Mouse (Mus musculus) frontal cortex, adult (tissue): Measurements from ENCODE around the gene Mcm3ap.

Source experiments
- ATAC-seq: cut with Nextera tagmentation; 2 replicates; pipeline ENCODE4 v1.9.2; 2017; ENCODE audit warnings: mild to moderate bottlenecking, moderate library complexity, mixed read lengths; ENCODE audit not compliant: low TSS enrichment

Mcm3ap gene

GRCm38 (mm10) chr10:76495501-76495900 lies 26.8 kb downstream of the Mcm3ap start:
- ATAC-seq = 0 out of 2 replicates have a peak, but pooled peaks have one; percentile 16

GRCm38 (mm10) chr10:76496366-76496765 lies 27.6 kb downstream of the Mcm3ap start:
- 0 out of 2 replicates have a peak, but pooled peaks have one; percentile 4 for ATAC-seq

GRCm38 (mm10) chr10:76497522-76497921 lies 28.8 kb downstream of the Mcm3ap start:
- no peak for ATAC-seq

GRCm38 (mm10) chr10:76504271-76504943 lies 35.7 kb downstream of the Mcm3ap start:
- ATAC-seq = no peak

GRCm38 (mm10) chr10:76505865-76506264 lies 37.1 kb downstream of the Mcm3ap start:
- ATAC-seq = no peak

GRCm38 (mm10) chr10:76512965-76513583 lies 44.3 kb downstream of the Mcm3ap start:
- ATAC-seq = no peak

GRCm38 (mm10) chr10:76530922-76531321 lies 62.2 kb downstream of the Mcm3ap start:
- peak; percentile 29 for ATAC-seq

- peak; percentile 99 for ATAC-seq
Measured at GRCm38 (mm10) chr10:76531375-76531774, 62.6 kb downstream of the Mcm3ap start, which contains the start of gene Lss. Lss (plus strand) TSS chr10:76531588.

GRCm38 (mm10) chr10:76531828-76532227 lies 63.1 kb downstream of the Mcm3ap start:
- peak; percentile 28 for ATAC-seq

GRCm38 (mm10) chr10:76535526-76535925 lies 66.8 kb downstream of the Mcm3ap start:
- no peak for ATAC-seq

- no peak for ATAC-seq
Measured at GRCm38 (mm10) chr10:76537619-76538018, 68.9 kb downstream of the Mcm3ap start.

GRCm38 (mm10) chr10:76541336-76542085 lies 72.8 kb downstream of the Mcm3ap start:
- no peak for ATAC-seq

- no peak for ATAC-seq
Measured at GRCm38 (mm10) chr10:76542636-76543375, 74.1 kb downstream of the Mcm3ap start.

GRCm38 (mm10) chr10:76546566-76546965 lies 77.8 kb downstream of the Mcm3ap start:
- ATAC-seq = no peak

- no peak for ATAC-seq
Measured at GRCm38 (mm10) chr10:76548218-76548617, 79.5 kb downstream of the Mcm3ap start.

GRCm38 (mm10) chr10:76550458-76550857 lies 81.7 kb downstream of the Mcm3ap start:
- no peak for ATAC-seq

GRCm38 (mm10) chr10:76551556-76551955 lies 82.8 kb downstream of the Mcm3ap start:
- ATAC-seq = no peak

GRCm38 (mm10) chr10:76554061-76554460 lies 85.3 kb downstream of the Mcm3ap start:
- no peak for ATAC-seq

- no peak for ATAC-seq
Measured at GRCm38 (mm10) chr10:76561972-76562371, 93.2 kb downstream of the Mcm3ap start, which contains the start of gene Spatc1l. Spatc1l (plus strand) TSS chr10:76562272.
